Mouse (Mus musculus): Measurements from ENCODE around the gene Pih1d1.
A peak's percentile ranks its signal among the peaks of the same experiment; 100 is the strongest.
"Not testable (repeated sequence)": the region's sequence is repeated elsewhere in the genome, so short reads cannot be mapped to it uniquely, and the experiment has no call there.

Gene Pih1d1

GRCm38 (mm10) chr7:45154096-45154992, at the start of gene Pih1d1, which contains the start of gene Aldh16a1:
TSS of gene Pih1d1 (plus strand) at chr7:45154303.
TSS of gene Aldh16a1 (minus strand) at chr7:45154584.
- DNase-seq (ENCODE audit: inconsistent ontology term) = peak; percentile 98

DNA sequence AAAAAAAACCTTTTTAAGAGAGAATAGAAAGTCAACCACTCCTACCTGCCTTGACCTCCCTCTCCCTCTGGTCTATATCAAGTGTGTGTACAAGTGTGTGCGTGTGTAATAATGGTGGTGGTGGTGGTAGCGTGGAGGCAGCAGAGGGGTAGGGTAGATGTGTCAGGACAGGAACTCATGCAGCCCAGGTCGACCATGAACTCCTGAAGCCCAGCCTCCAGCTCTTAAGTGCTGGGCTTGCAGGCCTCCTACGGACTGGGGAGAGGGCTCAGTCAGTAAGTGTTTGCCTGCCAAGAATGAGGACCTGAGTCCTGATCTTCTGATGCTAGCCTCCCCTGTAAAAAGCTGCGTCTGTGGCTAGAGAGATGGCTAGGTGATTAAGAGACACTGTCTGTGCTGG, 49.2 kb upstream of the Pih1d1 start:
- DNase-seq (ENCODE audit: inconsistent ontology term) = no peak

GRCm38 (mm10) chr7:45105491-45105890, 48.6 kb upstream of the Pih1d1 start:
- DNase-seq (ENCODE audit: inconsistent ontology term) = no peak

- no peak for DNase-seq (ENCODE audit: inconsistent ontology term)
Measured at GRCm38 (mm10) chr7:45106441-45106840, 47.7 kb upstream of the Pih1d1 start.

DNA sequence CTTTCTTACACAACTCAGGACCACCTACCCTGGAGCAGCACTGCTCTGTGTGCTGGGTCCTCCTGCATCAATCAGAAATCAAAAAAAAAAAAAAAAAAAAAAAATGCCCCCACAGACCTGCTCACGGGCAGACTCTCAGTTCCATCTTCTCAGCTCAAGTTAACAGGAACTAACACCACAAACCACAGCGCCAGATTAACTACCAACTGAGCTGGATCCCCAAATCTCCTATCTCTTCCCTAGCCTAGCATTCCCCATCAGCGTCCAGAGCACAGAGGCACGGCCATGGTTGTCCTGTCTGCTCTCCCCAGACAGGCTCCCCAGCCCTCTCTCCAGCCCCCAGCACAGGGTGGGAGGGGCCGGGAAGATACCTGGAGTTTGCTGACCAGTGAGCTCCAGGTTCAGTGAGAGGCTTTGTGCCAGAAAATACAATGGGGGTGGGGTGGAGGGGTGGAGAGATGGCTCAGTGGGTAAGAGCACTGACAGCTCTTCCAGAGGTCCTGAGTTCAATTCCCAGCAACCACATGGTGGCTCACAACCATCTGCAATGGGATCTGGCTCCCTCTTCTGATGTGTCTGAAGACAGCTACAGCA, 47.0 kb upstream of the Pih1d1 start:
- no peak for DNase-seq (ENCODE audit: inconsistent ontology term)

DNA sequence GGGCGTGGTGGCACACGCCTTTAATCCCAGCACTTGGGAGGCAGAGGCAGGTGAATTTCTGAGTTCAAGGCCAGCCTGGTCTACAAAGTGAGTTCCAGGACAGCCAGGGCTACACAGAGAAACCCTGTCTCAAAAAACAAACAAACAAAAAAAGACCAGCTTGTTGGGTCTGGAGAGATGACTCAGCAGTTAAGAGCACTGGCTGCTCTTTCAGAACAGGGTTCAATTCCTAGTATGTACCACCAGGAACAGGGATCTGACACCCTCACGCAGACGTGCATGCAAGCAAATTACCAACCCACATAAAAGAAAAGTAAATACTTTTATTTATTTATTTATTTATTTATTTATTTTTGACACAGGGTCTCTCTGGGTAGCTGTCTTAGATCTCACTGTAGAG, 44.0 kb upstream of the Pih1d1 start:
- not testable (repeated sequence) for DNase-seq (ENCODE audit: inconsistent ontology term)

DNA sequence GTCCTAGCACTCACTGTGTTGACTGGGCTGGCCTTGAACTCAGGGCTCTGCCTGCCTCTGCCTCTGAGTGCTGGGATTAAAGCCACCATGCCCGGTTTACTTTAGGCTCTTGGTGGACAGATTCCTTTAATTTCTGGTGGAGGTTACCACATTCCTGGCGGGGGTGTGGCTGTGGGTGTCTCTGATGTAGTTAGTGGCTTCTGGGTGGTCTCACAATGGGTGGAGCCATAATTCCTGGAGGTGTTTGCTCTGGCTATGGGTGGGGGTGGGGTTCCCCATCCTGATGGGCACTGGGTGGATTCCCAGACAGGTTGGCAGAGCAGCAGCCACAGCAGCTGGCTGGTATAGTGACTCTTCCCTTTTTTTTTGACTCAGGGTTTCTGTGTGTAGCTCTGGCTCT, 42.2 kb upstream of the Pih1d1 start:
- no peak for DNase-seq (ENCODE audit: inconsistent ontology term)

- DNase-seq (ENCODE audit: inconsistent ontology term) = no peak
Measured at GRCm38 (mm10) chr7:45112529-45112928, 41.6 kb upstream of the Pih1d1 start.

- DNase-seq (ENCODE audit: inconsistent ontology term) = no peak
Measured at GRCm38 (mm10) chr7:45113476-45113875, 40.6 kb upstream of the Pih1d1 start.

- DNase-seq (ENCODE audit: inconsistent ontology term) = no peak
Measured at GRCm38 (mm10) chr7:45117566-45117965, 36.5 kb upstream of the Pih1d1 start.

DNA sequence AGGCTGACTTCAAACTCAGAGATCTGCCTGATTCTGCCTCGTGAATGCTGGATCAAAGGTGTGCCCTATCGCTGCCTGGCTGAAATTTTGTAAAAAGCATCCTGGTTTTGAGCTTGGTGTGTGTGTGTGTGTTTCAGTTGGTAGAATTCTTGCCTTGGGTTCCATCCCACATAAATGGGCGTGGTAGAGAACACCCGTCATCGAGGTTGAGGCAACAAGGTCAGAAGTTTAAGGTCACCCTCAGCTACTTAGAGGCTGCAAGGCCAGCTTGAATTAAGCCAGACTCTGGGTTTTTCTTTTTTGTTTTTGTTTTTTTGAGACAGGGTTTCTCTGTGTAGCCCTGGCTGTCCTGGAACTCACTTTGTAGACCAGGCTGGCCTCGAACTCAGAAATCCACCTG, 35.8 kb upstream of the Pih1d1 start:
- no peak for DNase-seq (ENCODE audit: inconsistent ontology term)

GRCm38 (mm10) chr7:45119780-45120709, 34.1 kb upstream of the Pih1d1 start:
- DNase-seq (ENCODE audit: inconsistent ontology term) = no peak

DNA sequence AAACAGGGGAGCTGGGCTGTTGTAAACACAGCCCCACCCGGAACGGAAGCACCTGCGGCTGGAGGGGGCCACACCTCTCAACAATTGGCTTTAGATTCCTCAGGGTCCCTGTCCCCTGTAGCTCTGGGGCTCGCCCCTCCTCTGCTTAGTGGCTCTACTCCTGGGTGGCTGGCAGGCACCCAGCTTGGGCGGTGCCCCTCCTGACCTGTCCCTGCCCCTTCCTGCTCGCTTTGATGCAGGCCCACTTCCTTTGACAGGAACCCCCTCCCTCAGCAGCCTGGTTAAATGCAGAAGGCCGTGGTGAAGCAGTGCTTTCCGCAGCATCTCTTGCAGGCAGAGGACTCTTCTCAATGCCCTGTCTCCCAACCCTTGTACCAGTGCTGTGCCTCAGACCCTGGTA, 32.7 kb upstream of the Pih1d1 start:
- no peak for DNase-seq (ENCODE audit: inconsistent ontology term)

GRCm38 (mm10) chr7:45121966-45122365, 32.1 kb upstream of the Pih1d1 start:
- no peak for DNase-seq (ENCODE audit: inconsistent ontology term)

DNA sequence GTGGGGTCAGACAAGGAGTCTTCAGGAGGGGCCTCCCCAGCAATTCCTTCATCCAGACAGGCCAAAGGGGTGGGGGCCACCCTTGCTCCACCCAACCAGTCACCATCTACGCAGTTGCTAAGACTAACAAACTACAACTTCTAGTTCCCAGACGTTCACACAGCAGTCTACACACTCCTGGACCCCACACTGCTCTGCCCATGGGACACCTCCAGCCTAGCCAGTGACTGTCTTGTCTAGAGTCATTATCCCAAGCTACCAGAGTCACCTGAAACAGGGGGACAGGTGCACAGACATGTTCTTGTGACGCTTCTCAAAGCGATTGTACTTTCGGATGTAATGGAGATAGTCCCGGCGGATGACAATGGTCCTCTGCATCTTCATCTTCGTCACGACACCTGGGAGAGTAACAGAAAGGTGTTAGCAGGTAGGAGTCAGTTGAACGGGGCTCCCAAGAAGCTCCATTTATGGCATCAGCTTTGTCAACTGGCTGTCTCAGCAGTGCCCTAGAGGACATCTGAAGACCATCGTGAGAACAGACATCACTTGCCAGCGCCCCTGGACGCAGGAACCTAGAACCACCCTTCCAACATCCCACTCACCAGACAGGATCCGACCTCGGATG, 31.4 kb upstream of the Pih1d1 start:
- DNase-seq (ENCODE audit: inconsistent ontology term) = no peak

GRCm38 (mm10) chr7:45123186-45123570, 30.9 kb upstream of the Pih1d1 start:
- DNase-seq (ENCODE audit: inconsistent ontology term) = peak; percentile 30

DNA sequence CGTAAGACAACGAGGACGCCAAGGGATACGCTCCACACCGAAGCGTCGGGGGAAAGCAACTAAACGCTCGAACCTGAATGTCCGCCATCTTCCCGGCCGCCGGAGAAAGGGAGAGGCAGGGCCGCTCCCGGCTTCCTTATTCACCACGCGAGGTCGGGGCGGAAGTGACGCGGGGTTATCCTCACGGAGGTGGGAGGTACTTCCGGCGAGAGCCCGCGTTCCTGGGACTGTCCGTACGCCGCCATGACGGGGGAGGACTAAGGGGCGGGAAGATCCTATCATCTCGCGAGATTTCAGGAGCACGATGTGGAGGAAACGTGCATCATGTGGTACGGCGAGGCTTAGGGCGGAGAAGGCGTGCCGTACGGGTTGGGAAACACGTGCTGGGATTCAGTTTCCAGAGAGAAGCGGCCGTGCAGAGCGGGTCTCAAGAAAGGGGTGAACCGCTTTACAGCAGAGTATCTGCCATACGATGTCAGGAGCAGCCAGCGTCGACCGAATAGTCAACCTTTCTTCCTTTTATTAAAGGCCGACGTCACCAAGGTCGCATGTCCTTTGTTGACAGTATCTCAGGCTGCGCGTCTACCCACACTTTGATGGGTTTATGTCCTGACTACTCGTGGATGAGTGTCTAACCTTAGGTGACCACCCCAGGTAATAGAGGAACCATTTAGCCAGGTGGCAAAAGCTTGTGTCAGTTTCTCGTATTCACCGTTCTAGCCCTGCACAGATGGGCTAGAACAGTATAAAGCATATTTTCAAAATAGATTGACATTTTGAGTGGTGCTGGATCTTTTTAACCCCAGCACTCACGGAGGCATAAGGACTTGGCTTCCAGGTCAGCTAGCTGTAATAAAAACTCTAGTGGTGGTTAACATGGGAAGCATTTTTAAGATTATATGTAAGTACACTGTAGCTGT, 29.6 kb upstream of the Pih1d1 start, which contains the start of gene Rps11:
Gene Rps11 (minus strand): TSS at position 216 of the 920 bp plus-strand sequence.
- peak; percentile 99 for DNase-seq (ENCODE audit: inconsistent ontology term)

DNA sequence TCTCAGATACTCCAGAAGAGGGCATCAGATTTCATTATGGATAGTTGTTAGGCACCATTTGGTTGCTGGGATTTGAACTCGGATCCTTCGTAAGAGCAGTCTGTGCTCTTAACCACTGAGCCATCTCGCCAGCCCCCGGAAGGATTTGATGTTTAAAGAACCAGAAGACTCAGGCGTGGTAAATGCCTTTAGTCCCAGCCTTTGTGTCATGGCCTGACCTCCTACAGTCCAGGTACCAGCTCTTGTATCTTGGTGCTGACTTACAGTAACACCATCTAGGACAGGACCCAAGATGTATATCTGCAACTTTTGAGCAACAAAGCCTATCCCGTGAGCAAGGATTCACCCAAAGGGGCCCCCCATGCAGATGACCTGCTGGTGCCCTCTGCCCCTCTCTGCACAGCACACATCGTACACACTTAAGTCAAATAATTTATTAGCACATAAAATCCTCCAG, 28.9 kb upstream of the Pih1d1 start:
- no peak for DNase-seq (ENCODE audit: inconsistent ontology term)

GRCm38 (mm10) chr7:45125649-45126048, 28.5 kb upstream of the Pih1d1 start:
- not testable (repeated sequence) for DNase-seq (ENCODE audit: inconsistent ontology term)

- no peak for DNase-seq (ENCODE audit: inconsistent ontology term)
Measured at GRCm38 (mm10) chr7:45126147-45126843, 27.8 kb upstream of the Pih1d1 start.
